Comparison of ENCODE assay signal across 12 mouse cellular contexts in the genomic region with DNA sequence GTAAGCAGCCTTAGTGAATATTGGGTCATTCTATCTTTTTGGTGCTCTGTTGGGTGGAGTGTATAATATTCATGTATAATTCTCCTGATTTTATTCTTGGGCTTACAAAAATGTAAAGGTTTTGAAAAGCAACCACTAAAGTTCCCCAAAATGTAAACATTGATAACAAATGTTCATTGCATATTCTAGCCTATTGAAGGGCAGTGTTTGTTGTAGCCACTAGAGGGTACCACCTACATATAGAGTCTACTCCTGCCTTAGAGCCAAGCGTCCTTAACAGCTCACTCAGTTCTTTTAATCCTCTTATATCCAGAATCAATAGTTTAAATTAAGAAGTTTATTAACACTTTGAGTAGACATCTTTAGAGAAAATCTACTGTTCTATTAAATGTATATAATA.
A peak's percentile ranks its signal among the peaks of the same experiment; 100 is the strongest.
DNase-seq lines count a peak whose midpoint lies in the region; ATAC-seq and TF ChIP-seq lines count a peak whose summit lies in the region.
"Had no signal": no experiment of that assay in that cellular context is flagged by ENCODE, and none has a peak within 500 bp of the region (broad histone marks: within the 10 kb centered on the region; RNA-seq: fewer than 3 reads in every experiment).

No protein-coding gene starts in this region.

- no peaks in the 10 kb centered on the region for H3K36me3 ChIP-seq in liver, postnatal 0 days (replicated peaks; ENCODE audit: insufficient read depth, low read length)
- H3K36me3 ChIP-seq in liver, embryonic 12.5 days = no peaks in the 10 kb centered on the region
- H3K36me3 ChIP-seq in forebrain, postnatal 0 days (ENCODE audit: insufficient read depth) = no peaks in the 10 kb centered on the region

- H3K4me3 ChIP-seq in liver, postnatal 0 days (ENCODE audit: low read depth, low read length) = no peak overlapping the region
- no peak overlapping the region for H3K4me3 ChIP-seq in liver, embryonic 12.5 days
- no peak overlapping the region for H3K4me3 ChIP-seq in forebrain, postnatal 0 days (ENCODE audit: low read depth, low read length)

- DNase-seq in cerebellum, postnatal 10 days = peak; percentile 15 to 33
- no peak for DNase-seq in cerebellum, adult 8-10 months
- no peak for DNase-seq in liver, postnatal 0 days
- peak; percentile 49 for DNase-seq in forebrain, postnatal 0 days
- DNase-seq in retina, embryonic 14.5 days (ENCODE audit: low spot score) = peak; percentile 71
- DNase-seq in thymus, postnatal 0 days (ENCODE audit: low spot score) = no peak
- no peak for DNase-seq in urinary bladder, postnatal 36 days (ENCODE audit: low spot score in 2 of 2)
- DNase-seq: adrenal gland, postnatal 36 days; B cell, adult 2 months; right cerebral cortex, postnatal 25 days; thymus, postnatal 25 days had no signal

- no peak overlapping the region for H3K27ac ChIP-seq in liver, postnatal 0 days (ENCODE audit: low read depth)
- no peak overlapping the region for H3K27ac ChIP-seq in liver, embryonic 12.5 days
- no peak overlapping the region for H3K27ac ChIP-seq in forebrain, postnatal 0 days (ENCODE audit: low read depth, low read length)

- peak; percentile 58 for TF ChIP-seq CTCF in liver, postnatal 0 days (IDR thresholded peaks at IDR 0.05; ENCODE audit: low read depth)
- peak; percentile 76 for TF ChIP-seq CTCF in forebrain, postnatal 0 days (IDR thresholded peaks at IDR 0.05; ENCODE audit: low read depth)

- H3K27me3 ChIP-seq in liver, postnatal 0 days (ENCODE audit: insufficient read depth, low read length) = no peaks in the 10 kb centered on the region
- H3K27me3 ChIP-seq in liver, embryonic 12.5 days (replicated peaks) = no peaks in the 10 kb centered on the region
- H3K27me3 ChIP-seq in forebrain, postnatal 0 days (ENCODE audit: insufficient read depth, low read length) = no peaks in the 10 kb centered on the region

- 0 out of 2 replicates have a peak, but pooled peaks have one; percentile 41 for ATAC-seq in liver, postnatal 0 days
- no peak for ATAC-seq in liver, embryonic 12.5 days
- ATAC-seq in forebrain, postnatal 0 days = peak; percentile 60; the same call in 1 of the 2 replicates

- H3K4me2 ChIP-seq in liver, postnatal 0 days (ENCODE audit: low read depth, low read length) = no peak overlapping the region
- H3K4me2 ChIP-seq in liver, embryonic 12.5 days = no peak overlapping the region
- no peak overlapping the region for H3K4me2 ChIP-seq in forebrain, postnatal 0 days (ENCODE audit: low read depth)

- TF ChIP-seq EP300 in liver, postnatal 0 days (IDR thresholded peaks at IDR 0.05; ENCODE audit: low read depth) = no peak

- 15% methylated on average over 1 of the region's 1 CpGs for WGBS in liver, postnatal 0 days (ENCODE audit: insufficient replicate concordance)
- WGBS in liver, embryonic 12.5 days (ENCODE audit: insufficient replicate concordance) = 28% methylated on average over 1 of the region's 1 CpGs
- 7% methylated on average over 1 of the region's 1 CpGs for WGBS in forebrain, postnatal 0 days

- no peak overlapping the region for H3K9ac ChIP-seq in liver, postnatal 0 days (replicated peaks)
- no peak overlapping the region for H3K9ac ChIP-seq in liver, embryonic 12.5 days
- no peak overlapping the region for H3K9ac ChIP-seq in forebrain, postnatal 0 days

- H3K9me3 ChIP-seq in liver, postnatal 0 days (ENCODE audit: low read length) = no peaks in the 10 kb centered on the region
- H3K9me3 ChIP-seq in liver, embryonic 12.5 days (replicated peaks) = no peaks in the 10 kb centered on the region
- no peaks in the 10 kb centered on the region for H3K9me3 ChIP-seq in forebrain, postnatal 0 days (ENCODE audit: low read length)

- no peaks in the 10 kb centered on the region for H3K4me1 ChIP-seq in liver, postnatal 0 days (ENCODE audit: insufficient read depth)
- no peaks in the 10 kb centered on the region for H3K4me1 ChIP-seq in liver, embryonic 12.5 days
- no peaks in the 10 kb centered on the region for H3K4me1 ChIP-seq in forebrain, postnatal 0 days (ENCODE audit: insufficient read depth)

Comparison
In these comparisons a context has a peak if more than half of its experiments do, and no peak if none do; other contexts are left out.
1. DNase-seq: peak in cerebellum, postnatal 10 days (2 of 2), forebrain, postnatal 0 days (single experiment) and retina, embryonic 14.5 days (single experiment); none in cerebellum, adult 8-10 months (single experiment), liver, postnatal 0 days (single experiment), thymus, postnatal 0 days (single experiment) and urinary bladder, postnatal 36 days (0 of 2).